Mouse (Mus musculus): Measurements from ENCODE around the gene Eif3k. TPM values are rescaled to one million over a fixed set of nuclear protein-coding genes. Genes with fewer than 3 reads are reported as not detected.
A peak's percentile ranks its signal among the peaks of the same experiment; 100 is the strongest.

Eif3k gene
- total RNA-seq (2021): 100 to 1,000 TPM; 212 to 213 TPM

DNA sequence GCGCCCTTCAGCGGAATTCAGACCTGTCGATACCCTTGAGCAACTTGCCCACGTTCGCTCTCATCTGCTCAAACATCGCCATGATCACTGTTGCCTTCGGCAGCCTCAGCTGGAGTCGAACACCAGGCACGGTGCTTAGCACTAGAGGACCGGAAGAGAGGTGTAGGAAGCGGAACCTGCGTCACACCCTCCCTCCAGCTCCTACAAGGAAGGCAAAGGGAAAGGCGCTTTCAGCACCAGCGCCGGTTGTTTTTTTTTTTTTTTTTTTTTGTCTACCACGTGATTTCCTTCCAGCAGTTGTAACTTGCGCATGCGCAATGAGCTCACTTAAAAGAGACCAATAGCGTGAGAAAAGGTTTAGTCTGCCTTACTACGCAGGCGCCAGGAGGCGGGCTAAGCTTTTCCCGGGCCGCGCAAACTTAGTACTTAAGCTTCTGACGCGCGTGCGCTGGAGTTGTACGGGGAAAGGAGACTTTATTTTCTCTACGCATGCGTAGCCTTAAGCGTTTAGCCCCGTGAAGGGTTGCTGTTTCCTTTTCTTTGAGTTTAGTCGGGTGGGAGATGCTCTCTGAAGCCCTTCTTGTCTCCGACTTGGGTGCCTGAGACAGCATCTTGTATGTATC, at the start of gene Eif3k, which contains the start of gene Map4k1:
Gene Eif3k (minus strand): TSS at position 214 of the 623 bp plus-strand sequence.
Gene Map4k1 (plus strand): TSS at position 400 of the 623 bp plus-strand sequence.
- intact Hi-C loops (cut with DNase I): no loop called here
- DNase-seq: peak; percentile 98

DNA sequence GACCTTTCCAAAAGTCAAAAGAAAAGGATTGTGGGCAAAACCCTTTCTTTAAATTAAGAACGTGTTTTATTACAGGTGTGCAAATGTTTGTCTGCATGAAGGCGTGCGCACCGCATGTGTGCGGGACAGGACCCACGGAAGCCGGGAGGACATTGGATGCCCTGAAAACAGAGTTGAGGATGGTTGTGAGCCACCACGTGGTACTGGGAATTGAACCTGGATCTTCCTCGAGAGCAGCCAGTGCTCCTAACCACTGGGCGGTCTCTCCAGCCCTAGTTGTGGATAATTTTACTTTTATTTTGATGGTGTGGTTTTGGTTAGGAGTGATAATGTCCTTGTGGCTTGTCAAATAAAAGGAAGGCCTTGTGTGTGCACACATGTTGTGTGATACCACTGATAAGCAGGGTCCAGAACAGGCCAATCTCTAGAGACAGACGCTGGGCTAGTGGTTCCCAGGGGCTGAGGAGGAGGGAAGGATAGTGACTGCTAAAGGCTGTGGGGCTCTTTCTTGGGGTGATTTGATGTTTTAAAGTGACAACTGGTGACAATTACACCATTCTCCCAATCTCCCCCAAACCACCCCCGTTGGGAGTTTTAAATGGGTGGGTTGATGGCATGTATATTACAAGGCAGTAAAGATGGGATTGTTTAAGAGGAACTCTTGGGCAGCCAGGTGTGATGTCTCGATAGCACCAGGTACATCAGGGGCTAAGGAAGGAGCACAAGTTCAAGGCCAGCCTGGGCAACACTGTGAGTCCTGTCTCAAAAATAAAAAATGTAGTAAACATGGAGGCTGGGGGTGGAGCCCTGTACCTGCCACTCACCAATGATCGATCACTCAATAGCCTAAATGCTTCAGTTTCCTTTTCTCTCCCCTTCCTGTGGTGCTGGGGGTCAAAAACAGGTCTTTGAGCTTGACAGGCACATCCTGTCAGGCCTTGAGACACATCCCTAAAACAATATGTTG, 48.3 kb upstream of the Eif3k start:
- no peak for DNase-seq
- intact Hi-C loops (cut with DNase I): no loop called here

DNA sequence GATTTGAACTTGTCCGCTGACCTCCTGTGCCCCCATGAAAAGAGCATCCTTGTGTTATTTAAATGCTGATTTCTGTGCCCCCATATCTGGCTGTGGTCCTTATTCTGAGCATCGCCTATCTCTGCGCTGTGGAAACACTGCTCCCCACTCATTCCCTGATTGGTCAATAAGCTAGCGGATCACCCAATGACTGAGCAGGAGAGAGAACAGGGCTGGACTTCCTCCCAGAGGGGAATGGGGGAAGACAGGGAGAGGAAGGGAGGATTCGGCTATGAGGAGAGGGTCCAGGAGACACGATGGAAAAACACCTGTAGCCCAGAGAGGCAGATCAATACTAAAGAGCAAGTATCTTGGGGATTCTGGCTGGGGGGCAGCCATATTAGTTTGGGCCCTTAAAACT, 47.1 kb upstream of the Eif3k start:
- no peak for DNase-seq
- intact Hi-C loops (cut with DNase I): no loop called here

DNA sequence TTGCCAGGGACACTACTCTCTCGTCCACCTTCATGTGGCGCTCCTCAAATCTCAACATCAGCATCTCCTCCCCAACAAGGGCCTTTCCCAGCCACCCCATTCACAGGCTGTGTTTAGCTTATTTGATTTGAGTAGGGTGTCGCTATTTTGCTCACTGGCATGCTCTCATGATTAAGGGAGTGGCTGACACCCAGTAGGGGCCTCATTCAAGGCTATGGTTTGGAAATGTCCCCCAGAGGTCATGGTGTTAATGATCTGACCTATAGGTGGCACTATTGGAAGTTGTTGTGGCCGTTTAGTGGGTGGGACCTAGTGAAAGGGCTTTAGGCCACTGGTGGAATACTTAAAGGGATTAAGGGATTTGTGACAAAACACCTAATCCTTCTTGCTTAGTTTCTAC, 45.1 kb upstream of the Eif3k start:
- intact Hi-C loops (cut with DNase I): no loop called here
- no peak for DNase-seq

DNA sequence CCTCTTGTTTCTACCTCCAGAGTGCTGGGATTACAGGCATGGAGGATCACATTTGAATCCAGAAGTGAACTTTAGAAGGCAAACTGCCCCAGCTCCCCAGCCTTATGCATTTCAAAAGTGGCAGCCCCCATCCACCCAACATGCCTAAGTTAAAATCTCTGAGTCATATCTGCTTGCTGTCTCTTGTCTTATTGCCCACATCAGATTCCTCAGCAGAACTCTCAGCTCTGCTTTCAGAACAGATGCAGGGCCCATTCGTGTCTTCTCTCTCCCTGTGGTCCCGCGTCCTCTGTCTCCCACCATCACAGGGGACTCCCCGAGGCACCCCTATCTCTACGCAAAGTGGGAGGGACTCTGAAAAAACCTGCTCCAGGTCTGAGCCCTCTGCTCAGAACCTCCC, 44.5 kb upstream of the Eif3k start:
- intact Hi-C loops (cut with DNase I): no loop called here
- DNase-seq: no peak

DNA sequence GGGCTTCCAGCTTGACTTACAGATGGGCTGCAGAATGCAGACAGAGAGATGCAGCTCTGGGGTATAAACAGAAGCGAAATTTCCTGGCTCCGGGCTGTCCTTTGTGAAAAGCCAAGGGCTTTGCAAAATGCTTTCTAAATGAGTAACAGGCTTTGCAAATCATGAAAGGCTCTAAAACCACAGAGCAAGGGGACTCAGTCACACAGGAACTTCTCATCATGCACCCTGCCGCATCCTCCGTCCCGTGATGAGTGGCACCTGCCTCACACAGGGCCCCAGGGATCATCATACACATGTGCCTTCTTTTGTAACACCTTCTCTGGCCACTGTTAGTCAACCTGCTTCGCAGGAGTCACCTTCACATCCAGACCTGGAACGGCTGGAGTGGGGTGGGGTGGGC, 43.9 kb upstream of the Eif3k start:
- intact Hi-C loops (cut with DNase I): no loop called here
- no peak for DNase-seq

DNA sequence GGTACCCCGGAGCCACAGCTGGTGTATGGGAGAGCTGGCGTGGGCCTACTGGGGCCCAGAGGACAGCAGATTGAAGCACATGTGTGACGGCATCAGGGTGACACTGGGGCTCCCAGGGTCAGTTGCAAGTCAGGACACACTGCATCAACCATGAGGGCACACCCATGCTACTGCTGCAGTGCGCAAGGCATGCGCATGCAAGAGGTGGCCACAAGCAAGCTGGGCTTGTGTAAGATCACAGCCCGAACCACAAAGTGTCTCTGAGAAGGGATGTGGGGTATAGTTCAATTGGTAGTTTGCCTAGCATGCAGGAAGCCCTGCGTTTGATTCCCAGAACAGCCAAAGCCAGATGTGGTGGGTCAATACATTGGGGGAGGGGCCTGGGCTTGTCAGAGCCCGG, 41.9 kb upstream of the Eif3k start:
- intact Hi-C loops (cut with DNase I): no loop called here
- DNase-seq: no peak

DNA sequence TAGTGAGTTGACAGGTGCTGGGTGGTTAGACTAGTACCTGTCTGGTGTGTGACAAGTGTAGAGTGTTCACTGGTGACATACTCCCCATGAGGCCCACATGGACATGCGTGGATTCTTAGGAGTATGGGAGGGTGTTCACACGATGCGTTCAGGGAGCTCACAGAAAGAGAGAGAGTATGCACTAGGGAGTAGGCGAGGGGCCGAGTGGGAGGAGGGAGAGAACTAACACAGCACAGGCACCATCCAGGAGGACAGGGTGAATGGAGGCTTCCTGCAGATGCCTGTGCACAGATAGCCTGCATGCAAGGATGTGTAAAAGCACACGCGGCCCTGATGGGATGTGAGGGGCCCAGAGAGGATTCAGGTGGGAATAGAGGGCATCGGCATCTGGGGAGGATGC, 40.8 kb upstream of the Eif3k start:
- intact Hi-C loops (cut with DNase I): no loop called here
- DNase-seq: no peak

DNA sequence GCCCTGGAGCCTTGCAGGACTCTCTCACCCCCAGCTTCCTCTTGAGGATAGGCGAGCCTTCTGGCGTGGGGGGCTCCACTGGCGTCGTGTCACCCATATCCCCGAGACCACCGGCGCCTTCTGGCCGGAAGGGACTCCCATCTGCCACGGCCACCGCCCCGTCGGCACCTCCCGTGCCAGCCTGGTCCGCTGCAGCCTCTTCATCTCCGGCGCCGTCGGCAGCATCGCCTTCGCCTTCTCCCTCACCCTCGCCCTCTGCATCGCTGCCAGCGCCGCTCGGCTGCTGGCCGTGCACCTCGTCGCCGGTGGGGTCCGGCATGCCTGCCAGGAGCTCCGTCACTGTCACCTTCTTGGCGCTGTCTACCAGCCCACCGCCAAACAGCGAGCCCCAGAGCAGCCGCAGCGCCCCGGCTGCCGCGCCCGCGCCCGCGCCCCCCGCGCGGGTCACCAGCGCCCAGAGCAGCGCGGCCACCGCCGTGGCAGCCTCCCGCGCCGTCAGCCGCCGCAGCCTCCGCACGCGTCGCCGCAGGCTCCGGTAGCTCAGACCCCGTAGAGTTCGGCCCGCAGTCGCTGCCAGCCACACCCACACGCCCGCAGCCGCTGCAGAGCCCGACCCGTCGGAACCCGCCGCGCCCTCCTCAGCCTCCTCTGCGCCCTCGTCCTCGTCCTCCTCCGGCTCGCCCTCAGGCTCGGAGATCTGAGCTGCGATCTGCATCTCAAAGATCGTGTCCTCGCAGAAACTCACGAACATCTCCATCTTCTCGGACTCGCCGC, 38.0 kb upstream of the Eif3k start:
- intact Hi-C loops (cut with DNase I): no loop called here

DNA sequence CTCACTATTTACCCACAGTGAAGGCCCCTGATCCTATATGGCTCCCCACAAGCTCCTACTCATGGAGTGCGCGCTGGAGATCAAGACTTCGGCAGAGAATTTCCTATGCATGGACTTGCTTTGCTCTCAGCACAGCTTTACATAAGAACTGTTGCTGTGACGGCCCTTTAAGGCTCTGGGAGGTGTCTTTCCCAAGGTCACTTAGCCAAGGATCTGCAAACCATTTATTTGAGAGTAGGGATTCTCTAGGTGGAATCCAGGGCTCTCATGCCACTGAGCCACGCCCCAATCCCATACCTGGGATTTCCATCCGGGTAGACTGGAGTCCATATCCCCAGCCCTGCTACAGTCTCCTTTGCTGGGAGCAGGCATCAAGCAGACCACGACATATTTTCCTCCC, 35.6 kb upstream of the Eif3k start:
- DNase-seq: no peak
- intact Hi-C loops (cut with DNase I): no loop called here

More for the DNA sequence above, 38.0 kb upstream of the Eif3k start:
- peak; percentile 27 for DNase-seq

DNA sequence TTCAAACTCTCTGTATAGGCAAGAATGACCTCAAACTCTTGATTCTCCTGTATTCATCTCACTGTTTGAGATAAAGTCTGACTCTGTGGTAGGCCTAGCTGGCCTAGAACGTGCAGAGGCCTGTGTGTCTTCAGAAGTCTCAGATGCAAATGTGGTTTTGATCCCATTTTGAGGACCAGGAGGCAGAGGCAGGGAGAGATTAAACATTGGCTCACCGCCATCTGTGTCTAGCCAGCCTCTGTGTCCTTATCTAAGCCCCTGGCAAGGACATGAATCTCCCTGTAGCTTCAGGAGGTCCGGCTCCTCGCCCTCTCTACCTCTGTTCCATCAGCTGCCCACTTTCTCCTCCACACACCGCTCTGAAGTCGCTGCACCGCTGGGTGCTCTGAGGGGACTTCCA, 34.8 kb upstream of the Eif3k start:
- DNase-seq: no peak
- intact Hi-C loops (cut with DNase I): no loop called here

DNA sequence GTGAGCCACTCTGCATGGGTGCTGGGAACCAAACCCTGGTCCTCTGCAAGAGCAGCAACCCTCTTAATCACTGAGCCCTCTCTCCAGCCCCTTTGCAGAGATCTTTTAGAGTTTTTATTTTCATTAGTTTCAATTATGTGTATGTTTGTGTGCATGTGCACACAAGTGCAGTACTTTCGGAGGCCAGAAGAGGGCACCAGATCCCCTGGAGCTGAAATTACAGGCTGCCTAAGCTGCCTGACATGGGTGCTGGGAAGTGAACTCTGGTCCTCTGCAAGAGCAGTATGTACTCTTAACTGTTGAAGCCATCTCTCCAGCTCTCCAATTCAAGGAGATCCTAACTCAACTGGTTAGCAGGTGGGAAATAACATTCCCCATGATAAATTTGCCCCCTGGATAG, 33.3 kb upstream of the Eif3k start:
- intact Hi-C loops (cut with DNase I): no loop called here
- DNase-seq: no peak

DNA sequence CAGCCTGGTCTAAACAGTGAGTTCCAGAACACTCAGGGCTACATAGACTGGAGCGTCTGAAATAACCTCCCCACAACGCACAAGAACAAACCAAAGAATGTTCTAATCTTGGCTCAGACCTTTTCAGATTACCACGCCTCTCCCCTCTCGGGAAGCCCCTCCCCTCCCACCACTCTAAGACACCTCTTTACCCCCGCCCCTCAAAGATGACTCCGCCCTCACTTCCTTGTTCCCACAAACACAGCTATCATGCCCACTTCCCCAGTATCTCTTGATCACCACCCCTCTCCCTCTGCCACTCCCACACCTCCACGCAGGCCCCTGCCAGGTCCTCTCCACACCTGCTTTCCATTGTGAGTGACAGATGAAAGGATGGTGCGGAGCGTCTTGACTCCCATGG, 27.1 kb upstream of the Eif3k start:
- DNase-seq: no peak
- intact Hi-C loops (cut with DNase I): no loop called here

DNA sequence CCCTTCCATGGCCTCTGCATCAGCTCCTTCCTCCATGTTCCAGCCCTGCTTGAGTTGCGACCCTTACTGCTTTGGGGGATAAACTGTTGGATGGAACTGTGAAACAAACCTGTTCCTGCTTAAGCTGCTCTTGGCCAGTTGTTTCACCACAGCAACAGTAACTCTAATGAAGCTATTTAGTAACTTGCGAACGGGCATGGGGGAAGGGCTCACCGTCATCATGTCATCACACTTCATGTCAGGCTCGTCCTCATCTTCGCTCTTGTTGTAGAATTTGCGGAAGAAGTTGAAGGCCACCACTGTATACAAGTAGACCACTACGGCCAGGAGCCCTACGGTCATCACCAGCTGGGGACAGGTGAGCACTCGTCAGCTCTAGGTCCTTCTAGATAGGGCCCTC, 26.5 kb upstream of the Eif3k start:
- intact Hi-C loops (cut with DNase I): no loop called here
- no peak for DNase-seq

DNA sequence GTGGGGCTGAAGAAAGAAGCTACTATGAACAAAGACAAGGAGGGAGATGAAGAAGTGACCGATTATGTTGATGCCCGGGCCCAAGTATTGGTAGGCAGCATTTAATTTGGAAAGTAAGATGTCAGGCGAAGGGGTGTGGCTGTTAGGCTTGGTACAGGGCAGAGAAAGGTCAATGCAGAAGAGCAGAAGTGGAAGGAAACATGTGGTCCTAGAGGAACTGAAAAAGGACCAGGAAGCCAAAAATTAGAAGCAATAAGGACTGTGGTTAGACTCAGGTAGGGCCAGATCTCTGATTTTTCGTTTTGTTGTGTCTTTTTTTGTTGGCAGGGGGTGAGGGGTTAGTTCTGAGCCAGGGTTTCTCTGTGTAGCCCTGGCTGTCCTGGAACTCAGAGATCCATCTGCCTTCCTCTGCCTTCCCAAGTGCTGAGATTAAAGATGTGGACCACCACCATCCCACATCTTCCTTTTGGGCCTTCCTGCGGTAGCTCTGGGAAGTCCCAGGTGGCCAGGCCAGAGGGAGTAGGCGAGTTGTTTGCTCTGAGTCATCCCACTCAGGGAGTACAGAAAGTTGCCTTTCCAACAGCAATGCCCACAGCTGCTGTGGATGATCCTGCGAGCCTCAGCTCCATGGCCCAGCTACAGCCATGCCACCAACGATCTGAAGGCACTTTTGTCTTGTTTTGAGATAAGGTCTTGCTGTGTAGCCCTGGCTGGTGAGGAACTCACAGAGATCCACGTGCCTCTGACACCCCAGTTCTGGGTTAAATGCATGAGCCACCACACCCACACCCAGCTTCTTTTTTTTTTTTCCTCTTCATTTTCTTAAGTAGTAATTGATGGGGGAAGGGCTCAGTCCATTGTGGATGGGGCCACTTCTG, 25.8 kb upstream of the Eif3k start:
- DNase-seq: no peak
- intact Hi-C loops (cut with DNase I): no loop called here

DNA sequence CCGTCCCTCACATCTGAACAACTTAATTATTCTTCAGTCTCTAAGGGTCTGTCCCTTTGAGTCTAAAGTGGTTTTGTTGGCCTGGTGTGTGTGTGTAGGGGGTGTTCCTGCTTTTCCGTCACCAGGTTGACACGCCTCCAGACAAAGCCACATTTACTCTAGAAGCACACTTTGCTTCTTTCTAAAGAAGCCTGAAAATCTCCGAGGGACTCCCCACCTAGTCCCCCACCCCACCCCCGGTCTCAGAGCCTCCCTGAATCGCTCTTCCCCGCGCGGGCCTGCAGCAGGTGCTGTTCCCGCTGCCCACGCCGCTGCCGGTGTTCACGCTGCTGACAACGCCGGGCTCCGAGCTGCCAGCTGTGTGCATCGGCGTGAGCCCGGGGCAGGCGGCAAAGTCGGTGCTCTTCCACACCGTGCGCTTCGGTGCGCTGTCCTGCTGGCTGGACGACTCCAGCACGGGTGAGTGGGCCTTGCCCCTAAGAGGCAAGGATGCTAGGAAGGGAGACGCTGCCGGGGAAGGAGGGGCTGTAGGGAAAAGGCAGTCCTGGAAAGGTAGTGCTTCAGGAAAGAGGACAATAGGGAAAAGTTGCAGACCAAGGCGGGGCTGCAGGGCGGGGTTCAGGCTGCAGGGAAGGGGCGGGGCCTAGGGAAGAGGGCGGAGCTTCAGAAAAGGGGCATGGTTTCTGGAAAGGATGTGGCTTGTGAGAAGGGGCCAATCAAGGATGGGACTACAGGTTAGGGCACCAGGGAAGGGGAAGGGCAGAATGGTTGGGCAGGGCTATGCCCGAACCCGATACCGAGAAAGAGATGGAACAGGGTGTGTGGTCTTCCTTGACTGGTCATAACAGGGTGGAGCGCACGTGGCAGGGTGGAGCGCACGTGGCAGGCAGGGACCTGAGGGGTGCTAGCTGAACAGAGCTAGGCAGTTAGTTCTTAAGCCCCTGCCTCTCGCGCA, 19.3 kb upstream of the Eif3k start:
- intact Hi-C loops (cut with DNase I): no loop called here
- DNase-seq: peak; percentile 54

DNA sequence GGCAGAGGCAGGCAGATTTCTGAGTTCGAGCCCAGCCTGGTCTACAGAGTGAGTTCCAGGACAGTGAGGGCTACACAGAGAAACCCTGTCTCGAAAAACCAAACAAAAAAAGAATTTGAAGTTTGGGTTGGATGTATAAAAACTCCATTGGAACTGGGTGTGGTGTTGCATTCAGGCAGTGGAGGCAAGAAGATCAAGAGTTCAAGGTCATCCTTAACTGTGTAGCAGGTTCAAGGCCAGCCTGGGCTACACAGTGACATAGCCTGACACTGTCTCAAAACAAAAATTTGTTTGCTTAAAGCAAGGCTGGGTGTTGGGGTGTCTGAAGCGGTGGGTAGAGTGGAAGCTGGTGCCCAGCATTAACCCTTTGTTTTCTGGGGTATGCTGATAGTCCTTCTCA, 11.7 kb upstream of the Eif3k start:
- DNase-seq: no peak
- intact Hi-C loops (cut with DNase I): no loop called here

DNA sequence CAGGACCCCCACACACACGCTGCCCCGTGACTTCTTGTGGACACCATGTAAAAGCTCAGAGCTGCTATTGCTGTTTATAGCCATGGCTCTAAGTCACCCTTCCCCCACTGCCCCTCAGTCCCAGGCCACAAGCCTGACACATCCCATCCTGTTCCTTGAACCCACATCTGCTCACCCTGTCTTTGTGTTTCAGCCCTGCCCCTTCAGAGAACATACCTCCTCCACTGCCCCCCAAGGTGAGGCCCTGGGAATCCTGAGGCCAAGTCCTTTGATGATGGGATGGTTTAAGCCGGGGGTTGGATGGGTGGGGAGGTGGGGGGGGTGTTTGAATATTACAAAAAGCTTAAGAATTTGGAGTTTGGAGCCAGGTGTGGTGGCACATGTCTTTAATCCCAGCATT, 11.3 kb upstream of the Eif3k start:
- intact Hi-C loops (cut with DNase I): no loop called here

DNA sequence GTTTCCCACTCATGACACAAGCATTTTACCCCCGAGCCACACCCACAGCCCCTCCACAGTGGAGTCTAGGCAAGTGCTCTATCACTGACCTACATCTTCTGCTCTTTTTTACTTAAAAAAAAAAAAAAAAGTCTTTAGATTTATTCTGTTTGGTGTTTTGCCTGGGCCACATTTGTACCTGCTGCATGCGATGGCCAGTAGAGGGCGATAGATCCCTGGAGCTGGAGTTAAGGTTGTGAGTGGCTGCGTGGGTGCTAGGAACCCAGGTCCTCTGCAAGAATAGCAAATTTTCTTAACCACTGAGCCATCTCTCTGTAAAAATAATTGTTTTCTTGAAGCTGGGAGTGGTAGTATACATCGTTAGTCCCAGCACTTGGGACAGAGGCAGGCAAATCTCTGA, 10.0 kb upstream of the Eif3k start:
- DNase-seq: no peak
- intact Hi-C loops (cut with DNase I): no loop called here

More for the DNA sequence above, 11.3 kb upstream of the Eif3k start:
- no peak for DNase-seq
